Comparison of ENCODE assay signal across 8 mouse cellular contexts in genomic region chr3:27765929-27766328, GRCm38 (mm10). TPM values are rescaled to one million over a fixed set of nuclear protein-coding genes. Genes with fewer than 3 reads are reported as not detected.
DNase-seq lines count a peak whose midpoint lies in the region; ATAC-seq and TF ChIP-seq lines count a peak whose summit lies in the region.

No protein-coding gene starts in this region.

- H3K27ac ChIP-seq in hindbrain, embryonic 15.5 days (replicated peaks) = peak overlapping the region; percentile 12; the same call in 1 of the 2 replicates
- no peak overlapping the region for H3K27ac ChIP-seq in hindbrain, embryonic 14.5 days
- peak overlapping the region; percentile 98 for H3K27ac ChIP-seq in embryonic fibroblast, embryonic 13.5 days (ENCODE audit: insufficient read depth, low read length)
- peak overlapping the region; percentile 67 for H3K27ac ChIP-seq in stomach, embryonic 15.5 days

- intact Hi-C loops in left cerebral cortex, postnatal 36 days (cut with DNase I) = no loop called here

- no peak for DNase-seq in hindbrain, embryonic 14.5 days (ENCODE audit: low spot score)
- peak; percentile 79 for DNase-seq in NIH3T3 (ENCODE audit: low read depth)
- peak; percentile 24 to 38 for DNase-seq in left cerebral cortex, postnatal 36 days (ENCODE audit: low spot score in 2 of 2)
- DNase-seq in spleen, postnatal 4 days (ENCODE audit: low spot score in 2 of 2) = no peak
- DNase-seq in B cell, adult 2 months = no peak

- no peak overlapping the region for H3K4me2 ChIP-seq in hindbrain, embryonic 15.5 days
- H3K4me2 ChIP-seq in hindbrain, embryonic 14.5 days (replicated peaks) = no peak overlapping the region
- H3K4me2 ChIP-seq in stomach, embryonic 15.5 days = no peak overlapping the region

- no peak overlapping the region for H3K4me3 ChIP-seq in hindbrain, embryonic 15.5 days
- no peak overlapping the region for H3K4me3 ChIP-seq in hindbrain, embryonic 14.5 days (replicated peaks; ENCODE audit: low read length)
- no peak overlapping the region for H3K4me3 ChIP-seq in embryonic fibroblast, embryonic 13.5 days (ENCODE audit: insufficient read depth, low read length)
- H3K4me3 ChIP-seq in stomach, embryonic 15.5 days (replicated peaks) = no peak overlapping the region

- WGBS in hindbrain, embryonic 15.5 days = 68% methylated on average over 7 of the region's 7 CpGs
- 79% methylated on average over 7 of the region's 7 CpGs for WGBS in hindbrain, embryonic 14.5 days
- WGBS in stomach, embryonic 15.5 days = 44% methylated on average over 7 of the region's 7 CpGs

- peaks cover 6% of the 10 kb centered on the region for H3K4me1 ChIP-seq in hindbrain, embryonic 15.5 days (replicated peaks)
- H3K4me1 ChIP-seq in hindbrain, embryonic 14.5 days (replicated peaks; ENCODE audit: control insufficient read depth, insufficient read depth, low read length) = no peaks in the 10 kb centered on the region
- peaks cover 8% of the 10 kb centered on the region for H3K4me1 ChIP-seq in embryonic fibroblast, embryonic 13.5 days (ENCODE audit: control insufficient read depth, insufficient read depth, low read length)
- H3K4me1 ChIP-seq in stomach, embryonic 15.5 days = 0 out of 2 replicates have a peak, but pooled peaks cover 4% of the 10 kb centered on the region

- H3K9me3 ChIP-seq in hindbrain, embryonic 15.5 days = no peaks in the 10 kb centered on the region
- H3K9me3 ChIP-seq in hindbrain, embryonic 14.5 days (ENCODE audit: control insufficient read depth, low read length) = no peaks in the 10 kb centered on the region
- H3K9me3 ChIP-seq in stomach, embryonic 15.5 days = no peaks in the 10 kb centered on the region

- H3K27me3 ChIP-seq in hindbrain, embryonic 15.5 days = no peaks in the 10 kb centered on the region
- no peaks in the 10 kb centered on the region for H3K27me3 ChIP-seq in hindbrain, embryonic 14.5 days (ENCODE audit: control insufficient read depth, insufficient read depth, low read length)
- no peaks in the 10 kb centered on the region for H3K27me3 ChIP-seq in stomach, embryonic 15.5 days (replicated peaks)

- no peak for TF ChIP-seq CTCF in embryonic fibroblast, embryonic 13.5 days (IDR thresholded peaks at IDR 0.05; ENCODE audit: borderline replicate concordance, insufficient read depth, low read length)

- ATAC-seq in hindbrain, embryonic 15.5 days (ENCODE audit: low FRiP score, low read depth) = no peak
- ATAC-seq in hindbrain, embryonic 14.5 days (ENCODE audit: low FRiP score) = no peak
- ATAC-seq in stomach, embryonic 15.5 days (ENCODE audit: insufficient read depth, low FRiP score, low read depth) = no peak

- H3K9ac ChIP-seq in hindbrain, embryonic 15.5 days = no peak overlapping the region
- no peak overlapping the region for H3K9ac ChIP-seq in hindbrain, embryonic 14.5 days
- no peak overlapping the region for H3K9ac ChIP-seq in stomach, embryonic 15.5 days

- TF ChIP-seq POLR2A in embryonic fibroblast, embryonic 13.5 days (IDR thresholded peaks at IDR 0.05; ENCODE audit: low read depth, low read length) = no peak

- no peaks in the 10 kb centered on the region for H3K36me3 ChIP-seq in hindbrain, embryonic 15.5 days
- no peaks in the 10 kb centered on the region for H3K36me3 ChIP-seq in hindbrain, embryonic 14.5 days (replicated peaks; ENCODE audit: control insufficient read depth, insufficient read depth)
- H3K36me3 ChIP-seq in stomach, embryonic 15.5 days = no peaks in the 10 kb centered on the region

RNA-seq across cellular contexts. Expression of gene Fndc3b, which starts 54.8 kb away (rescaled TPM):
- 7.5 and 8.5 TPM in 2 replicates for polyA plus RNA-seq in hindbrain, embryonic 15.5 days (2015; fragmentation: Nextera tagmentation; extraction: Ambion mirVana)
- polyA plus RNA-seq in hindbrain, embryonic 14.5 days (2014; fragmentation: Nextera tagmentation; extraction: Ambion mirVana) = 11.3 and 11.4 TPM in 2 replicates
- polyA plus RNA-seq in embryonic fibroblast, embryonic 13.5 days (2011; ENCODE audit: insufficient read length, low read depth, missing spikeins) = 130 and 144 TPM in 2 replicates
- 10 to 100 TPM; 18.8 to 29.2 TPM for total RNA-seq in left cerebral cortex, postnatal 36 days (2021)
- polyA plus RNA-seq in stomach, embryonic 15.5 days (2015; fragmentation: Nextera tagmentation; extraction: Ambion mirVana) = 24.5 and 27.1 TPM in 2 replicates

Comparison
In these comparisons a context has a peak if more than half of its experiments do, and no peak if none do; other contexts are left out.
1. DNase-seq: peak in NIH3T3 (single experiment) and left cerebral cortex, postnatal 36 days (2 of 2); none in hindbrain, embryonic 14.5 days (single experiment), spleen, postnatal 4 days (0 of 2) and B cell, adult 2 months (0 of 2).